8 mouse cellular contexts compared by ENCODE assay signal in genomic region chr7:47015390-47016065, GRCm38 (mm10). TPM values are rescaled to one million over a fixed set of nuclear protein-coding genes. Genes with fewer than 3 reads are reported as not detected.
DNase-seq lines count a peak whose midpoint lies in the region; ATAC-seq and TF ChIP-seq lines count a peak whose summit lies in the region.

No protein-coding gene starts in this region.

- H3K27ac ChIP-seq in forebrain, postnatal 0 days (ENCODE audit: low read depth, low read length) = no peak overlapping the region
- peak overlapping the region; percentile 73 for H3K27ac ChIP-seq in lung, embryonic 15.5 days
- no peak overlapping the region for H3K27ac ChIP-seq in olfactory bulb, adult 2 months (ENCODE audit: insufficient read depth, low read depth, low read length)
- H3K27ac ChIP-seq in thymus, adult 2 months (ENCODE audit: control insufficient read depth, insufficient read depth, low read length) = no peak overlapping the region

- WGBS in forebrain, postnatal 0 days = 6% methylated on average over 6 of the region's 6 CpGs
- 7% methylated on average over 6 of the region's 6 CpGs for WGBS in lung, embryonic 15.5 days
- WGBS in olfactory bulb, adult 2 months = 10% methylated on average over 6 of the region's 6 CpGs
- 12% methylated on average over 6 of the region's 6 CpGs for WGBS in thymus, adult 2 months

- peak overlapping the region; percentile 47 for H3K4me2 ChIP-seq in forebrain, postnatal 0 days (ENCODE audit: low read depth)
- H3K4me2 ChIP-seq in lung, embryonic 15.5 days = peak overlapping the region; percentile 24

- DNase-seq in G1E (ENCODE audit: low spot score) = peak; percentile 93
- DNase-seq in cerebellum, adult 18-20 months = peak; percentile 80 to 82
- peak; percentile 78 for DNase-seq in forebrain, postnatal 0 days
- peak; percentile 92 for DNase-seq in heart, postnatal 4 days
- peak; percentile 71 to 72 for DNase-seq in layer of hippocampus, adult 8-10 months (ENCODE audit: low spot score in 2 of 2)
- DNase-seq in thymus, adult 2 months = peak; percentile 67

- no peaks in the 10 kb centered on the region for H3K9me3 ChIP-seq in G1E (replicated peaks)
- no peaks in the 10 kb centered on the region for H3K9me3 ChIP-seq in forebrain, postnatal 0 days (ENCODE audit: low read length)
- no peaks in the 10 kb centered on the region for H3K9me3 ChIP-seq in lung, embryonic 15.5 days

- 0 out of 2 replicates have a peak, but pooled peaks have one; percentile 5 for TF ChIP-seq CTCF in G1E (IDR thresholded peaks at IDR 0.05; ENCODE audit: low read depth, low read length)
- TF ChIP-seq CTCF in forebrain, postnatal 0 days (IDR thresholded peaks at IDR 0.05; ENCODE audit: low read depth) = peak; percentile 73
- TF ChIP-seq CTCF in olfactory bulb, adult 2 months (IDR thresholded peaks at IDR 0.05; ENCODE audit: insufficient read depth, low read depth, low read length) = peak; percentile 55
- TF ChIP-seq CTCF in thymus, adult 2 months (IDR thresholded peaks at IDR 0.05; ENCODE audit: borderline replicate concordance, control insufficient read depth, extremely low read depth, insufficient read depth, low read length, poor library complexity) = 0 out of 2 replicates have a peak, but pooled peaks have one; percentile 20

- peaks cover 19% of the 10 kb centered on the region for H3K4me1 ChIP-seq in G1E (ENCODE audit: insufficient read depth, low read depth, low read length)
- H3K4me1 ChIP-seq in forebrain, postnatal 0 days (ENCODE audit: insufficient read depth) = no peaks in the 10 kb centered on the region
- peaks cover 30% of the 10 kb centered on the region for H3K4me1 ChIP-seq in lung, embryonic 15.5 days
- peaks cover 3% of the 10 kb centered on the region for H3K4me1 ChIP-seq in olfactory bulb, adult 2 months (ENCODE audit: control insufficient read depth, insufficient read depth, low read length)
- peaks cover 15% of the 10 kb centered on the region for H3K4me1 ChIP-seq in thymus, adult 2 months (replicated peaks; ENCODE audit: control insufficient read depth, insufficient read depth, low read length)

- H3K4me3 ChIP-seq in G1E (ENCODE audit: low read depth, low read length) = peak overlapping the region; percentile 40; the same call in 1 of the 2 replicates
- peak overlapping the region; percentile 25; the same call in 1 of the 2 replicates for H3K4me3 ChIP-seq in forebrain, postnatal 0 days (ENCODE audit: low read depth, low read length)
- no peak overlapping the region for H3K4me3 ChIP-seq in lung, embryonic 15.5 days
- no peak overlapping the region for H3K4me3 ChIP-seq in olfactory bulb, adult 2 months (ENCODE audit: insufficient read depth, low read depth, low read length)
- H3K4me3 ChIP-seq in thymus, adult 2 months (ENCODE audit: control insufficient read depth, insufficient read depth, low read length) = no peak overlapping the region

- H3K27me3 ChIP-seq in G1E (ENCODE audit: insufficient read depth, low read length) = peaks cover 12% of the 10 kb centered on the region
- no peaks in the 10 kb centered on the region for H3K27me3 ChIP-seq in forebrain, postnatal 0 days (ENCODE audit: insufficient read depth, low read length)
- no peaks in the 10 kb centered on the region for H3K27me3 ChIP-seq in lung, embryonic 15.5 days
- H3K27me3 ChIP-seq in thymus, adult 2 months (ENCODE audit: control insufficient read depth, insufficient read depth, low read length) = no peaks in the 10 kb centered on the region

- peak; percentile 99 for ATAC-seq in G1E (ENCODE audit: extremely low read depth, insufficient number of reproducible peaks, low FRiP score, poor library complexity, severe bottlenecking)
- ATAC-seq in forebrain, postnatal 0 days = peak; percentile 91
- ATAC-seq in lung, embryonic 15.5 days (ENCODE audit: borderline replicate concordance, extremely low read depth, low FRiP score, low TSS enrichment) = peak; percentile 99

- TF ChIP-seq POLR2A in olfactory bulb, adult 2 months (IDR thresholded peaks at IDR 0.05; ENCODE audit: insufficient read depth, low read depth, low read length) = no peak
- TF ChIP-seq POLR2A in thymus, adult 2 months (IDR thresholded peaks at IDR 0.05; ENCODE audit: control insufficient read depth, extremely low read depth, insufficient read depth, low read length, poor library complexity) = no peak

- H3K9ac ChIP-seq in forebrain, postnatal 0 days = no peak overlapping the region
- no peak overlapping the region for H3K9ac ChIP-seq in lung, embryonic 15.5 days

- no peaks in the 10 kb centered on the region for H3K36me3 ChIP-seq in G1E (replicated peaks)
- no peaks in the 10 kb centered on the region for H3K36me3 ChIP-seq in forebrain, postnatal 0 days (ENCODE audit: insufficient read depth)
- no peaks in the 10 kb centered on the region for H3K36me3 ChIP-seq in lung, embryonic 15.5 days
- H3K36me3 ChIP-seq in thymus, adult 2 months (ENCODE audit: control insufficient read depth, insufficient read depth, low read length) = no peaks in the 10 kb centered on the region

RNA-seq across cellular contexts. Expression of gene Spty2d1, which starts 7.3 kb away (rescaled TPM):
- total RNA-seq in G1E (2014; fragmentation: Nextera tagmentation) (36.4 and 41.9 TPM in 2 replicates), G1E (2017) (22.2 and 24.4 TPM in 2 replicates)
- 6.0 and 6.7 TPM in 2 replicates for polyA plus RNA-seq in G1E (2012)
- 9.5 and 10.9 TPM in 2 replicates for total RNA-seq in forebrain, postnatal 0 days (2014; rRNA removed)
- polyA plus RNA-seq in forebrain, postnatal 0 days (2015; fragmentation: Nextera tagmentation; extraction: Ambion mirVana) = 3.7 and 5.0 TPM in 2 replicates
- total RNA-seq in heart, postnatal 4 days (2021) = 10 to 100 TPM; 15.1 to 15.7 TPM
- total RNA-seq in layer of hippocampus, adult 8-10 months (2022) = 10 to 100 TPM; 15.1 to 17.6 (median 16.2) TPM
- 22.8 and 23.3 TPM in 2 replicates for polyA plus RNA-seq in lung, embryonic 15.5 days (2015; fragmentation: Nextera tagmentation; extraction: Ambion mirVana)
- polyA plus RNA-seq in olfactory bulb, adult 2 months (2012; ENCODE audit: insufficient read depth, insufficient read length, low replicate concordance, missing spikeins) = not detected in 2 replicates
- 6.9 and 8.4 TPM in 2 replicates for polyA plus RNA-seq in thymus, adult 2 months (2012; rRNA removed)

RNA-seq across cellular contexts. Expression of gene Gm9999, which starts 32.1 kb away (rescaled TPM):
- total RNA-seq in G1E (2014; fragmentation: Nextera tagmentation) = not detected in 2 replicates
- 0.76 TPM in 1 of 2 replicates, not detected in the other for total RNA-seq in G1E (2017)
- not detected in 2 replicates for polyA plus RNA-seq in G1E (2012)
- not detected in 2 replicates for total RNA-seq in forebrain, postnatal 0 days (2014; rRNA removed)
- not detected in 2 replicates for polyA plus RNA-seq in forebrain, postnatal 0 days (2015; fragmentation: Nextera tagmentation; extraction: Ambion mirVana)
- total RNA-seq in heart, postnatal 4 days (2021) = not detected
- total RNA-seq in layer of hippocampus, adult 8-10 months (2022) = not detected
- 0.62 TPM in 1 of 2 replicates, not detected in the other for polyA plus RNA-seq in lung, embryonic 15.5 days (2015; fragmentation: Nextera tagmentation; extraction: Ambion mirVana)
- polyA plus RNA-seq in olfactory bulb, adult 2 months (2012; ENCODE audit: insufficient read depth, insufficient read length, low replicate concordance, missing spikeins) = not detected in 2 replicates
- 0.54 TPM in 1 of 2 replicates, not detected in the other for polyA plus RNA-seq in thymus, adult 2 months (2012; rRNA removed)

RNA-seq across cellular contexts. Expression of gene Tmem86a, which starts 34.9 kb away (rescaled TPM):
- 7.1 TPM in 1 of 2 replicates, not detected in the other for total RNA-seq in G1E (2014; fragmentation: Nextera tagmentation)
- total RNA-seq in G1E (2017) = not detected in 2 replicates
- polyA plus RNA-seq in G1E (2012) = 0.04 and 0.05 TPM in 2 replicates
- total RNA-seq in forebrain, postnatal 0 days (2014; rRNA removed) = 9.5 and 12.0 TPM in 2 replicates
- 32.9 and 37.3 TPM in 2 replicates for polyA plus RNA-seq in forebrain, postnatal 0 days (2015; fragmentation: Nextera tagmentation; extraction: Ambion mirVana)
- total RNA-seq in heart, postnatal 4 days (2021) = 10 to 100 TPM; 16.9 to 23.8 TPM
- 10 to 100 TPM; 10.3 to 21.0 (median 15.3) TPM for total RNA-seq in layer of hippocampus, adult 8-10 months (2022)
- polyA plus RNA-seq in lung, embryonic 15.5 days (2015; fragmentation: Nextera tagmentation; extraction: Ambion mirVana) = 44.9 and 45.5 TPM in 2 replicates
- polyA plus RNA-seq in olfactory bulb, adult 2 months (2012; ENCODE audit: insufficient read depth, insufficient read length, low replicate concordance, missing spikeins) = not detected in 2 replicates
- 51.3 and 66.5 TPM in 2 replicates for polyA plus RNA-seq in thymus, adult 2 months (2012; rRNA removed)

RNA-seq across cellular contexts. Expression of gene Uevld, which starts 57.2 kb away (rescaled TPM):
- total RNA-seq in G1E (2014; fragmentation: Nextera tagmentation) (14.5 and 18.1 TPM in 2 replicates), G1E (2017) (8.1 and 8.6 TPM in 2 replicates)
- polyA plus RNA-seq in G1E (2012) = 0.11 and 0.18 TPM in 2 replicates
- total RNA-seq in forebrain, postnatal 0 days (2014; rRNA removed) = 9.2 and 12.0 TPM in 2 replicates
- 3.2 and 4.6 TPM in 2 replicates for polyA plus RNA-seq in forebrain, postnatal 0 days (2015; fragmentation: Nextera tagmentation; extraction: Ambion mirVana)
- 10 to 100 TPM; 14.9 to 16.8 TPM for total RNA-seq in heart, postnatal 4 days (2021)
- 10 to 100 TPM; 12.3 to 24.1 (median 17.4) TPM for total RNA-seq in layer of hippocampus, adult 8-10 months (2022)
- 12.1 and 13.1 TPM in 2 replicates for polyA plus RNA-seq in lung, embryonic 15.5 days (2015; fragmentation: Nextera tagmentation; extraction: Ambion mirVana)
- polyA plus RNA-seq in olfactory bulb, adult 2 months (2012; ENCODE audit: insufficient read depth, insufficient read length, low replicate concordance, missing spikeins) = not detected in 2 replicates
- 4.0 and 4.3 TPM in 2 replicates for polyA plus RNA-seq in thymus, adult 2 months (2012; rRNA removed)

Comparison
In these comparisons a context has a peak if more than half of its experiments do, and no peak if none do; other contexts are left out.
1. H3K4me3 ChIP-seq: peak in G1E (single experiment) and forebrain, postnatal 0 days (single experiment); none in lung, embryonic 15.5 days (single experiment), olfactory bulb, adult 2 months (single experiment) and thymus, adult 2 months (single experiment).
2. CTCF ChIP-seq: peak in every context shown above with its lines; median percentile 73 in forebrain, postnatal 0 days; 55 in olfactory bulb, adult 2 months; 20 in thymus, adult 2 months; 5 in G1E.
3. RNA of gene Tmem86a, which starts 34.9 kb away (polyA plus RNA-seq): 51.3 to 66.5 TPM in thymus, adult 2 months, 44.9 to 45.5 TPM in lung, embryonic 15.5 days and 32.9 to 37.3 TPM in forebrain, postnatal 0 days; 0.04 to 0.05 TPM in G1E and not detected in olfactory bulb, adult 2 months; every median in the first group is over 10 times any median in the second.
4. Peak in every context shown above with its lines, with median percentiles within 50 percentile points of each other: ATAC-seq and DNase-seq.